Mouse (Mus musculus) MEL (cell line): ENCODE measurements around the gene Npm1. TPM values are rescaled to one million over a fixed set of nuclear protein-coding genes. Genes with fewer than 3 reads are reported as not detected.

Source experiments
- DNase-seq: peaks from one replicate; pipeline ENCODE4 v3.0.0; 2011; ENCODE audit warnings: low read depth, low spot score
- H3K27ac ChIP-seq: 2 replicates; pipeline ENCODE4 v1.5.1; 2012; ENCODE audit warnings: low read depth, mild to moderate bottlenecking, control low read depth, low read length, moderate library complexity; ENCODE audit not compliant: control insufficient read depth
- H3K27me3 ChIP-seq, 2 experiments: fragments of 150-350 bp in 1 of 2; sonication (generic) in 1 of 2; 2 replicates each; pipeline ENCODE4 v1.6.1; 2012; ENCODE audit warnings: low read length in 2 of 2, mild to moderate bottlenecking in 2 of 2, improper control_type of control experiment in 1 of 2, moderate library complexity in 1 of 2; ENCODE audit not compliant: insufficient read depth in 2 of 2, control insufficient read depth in 1 of 2
- H3K36me3 ChIP-seq, 2 experiments: 2 replicates each; pipeline ENCODE4 v1.6.1; 2012 to 2014; ENCODE audit warnings: low read length in 2 of 2, improper control_type of control experiment in 1 of 2, inconsistent platforms in 1 of 2, mild to moderate bottlenecking in 1 of 2; ENCODE audit not compliant: insufficient read depth in 2 of 2, control insufficient read depth in 1 of 2
- H3K4me1 ChIP-seq, 2 experiments: fragments of 150-350 bp in 1 of 2; sonication (generic) in 1 of 2; 2 replicates each; pipeline ENCODE4 v1.6.1; 2012; ENCODE audit warnings: low read length in 2 of 2, improper control_type of control experiment in 1 of 2, mild to moderate bottlenecking in 1 of 2; ENCODE audit not compliant: insufficient read depth in 2 of 2, control insufficient read depth in 1 of 2
- H3K4me3 ChIP-seq, 2 experiments: fragments of 150-350 bp in 1 of 2; sonication (generic) in 1 of 2; 2 replicates each; pipeline ENCODE4 v1.5.1; 2012; ENCODE audit warnings: low read depth in 2 of 2, low read length in 2 of 2, mild to moderate bottlenecking in 2 of 2, moderate library complexity in 2 of 2, control low read depth in 1 of 2, improper control_type of control experiment in 1 of 2; ENCODE audit not compliant: control insufficient read depth in 1 of 2, insufficient read depth in 1 of 2
- H3K79me2 ChIP-seq: 2 replicates; pipeline ENCODE4 v1.6.1; 2012; ENCODE audit warnings: mild to moderate bottlenecking, low read length, moderate library complexity; ENCODE audit not compliant: control insufficient read depth, poor library complexity, insufficient read depth
- H3K9ac ChIP-seq: 2 replicates; pipeline ENCODE4 v1.6.1; 2012; ENCODE audit warnings: low read depth, mild to moderate bottlenecking, control low read depth, low read length, moderate library complexity; ENCODE audit not compliant: control insufficient read depth, poor library complexity, severe bottlenecking
- H3K9me3 ChIP-seq: fragments of 150-350 bp; sonication (generic); replicated peaks from 2 replicates; pipeline ENCODE4 v1.6.1; 2012; ENCODE audit warnings: mild to moderate bottlenecking, low read length, improper control_type of control experiment, moderate library complexity; ENCODE audit not compliant: insufficient read depth
- ELF1 ChIP-seq: IDR thresholded peaks from 2 replicates; pipeline ENCODE4 v1.6.1; 2014; ENCODE audit warnings: low read depth, mild to moderate bottlenecking, inconsistent platforms, low read length, improper control_type of control experiment, moderate library complexity
- EP300 ChIP-seq, 2 experiments: IDR thresholded peaks; 2 replicates each; pipeline ENCODE4 v1.6.1; 2011; ENCODE audit warnings: improper control_type of control experiment in 2 of 2, low read length in 2 of 2, low read depth in 1 of 2, mild to moderate bottlenecking in 1 of 2
- ETS1 ChIP-seq: IDR thresholded peaks from 2 replicates; pipeline ENCODE4 v1.6.1; 2012; ENCODE audit warnings: low read depth, mild to moderate bottlenecking, inconsistent platforms, low read length, improper control_type of control experiment, moderate library complexity
- GABPA ChIP-seq: IDR thresholded peaks from 2 replicates; pipeline ENCODE4 v1.6.1; 2012; ENCODE audit warnings: low read depth, mild to moderate bottlenecking, inconsistent platforms, low read length, improper control_type of control experiment, moderate library complexity
- GATA1 ChIP-seq: IDR thresholded peaks from 2 replicates; pipeline ENCODE4 v1.6.1; 2011; ENCODE audit warnings: low read depth, low read length, improper control_type of control experiment
- KAT2A ChIP-seq: conservative IDR thresholded peaks from 2 replicates; pipeline ENCODE4 v1.6.1; 2012; ENCODE audit warnings: low read depth, low read length, improper control_type of control experiment, inconsistent platforms
- MEF2A ChIP-seq: IDR thresholded peaks from 2 replicates; pipeline ENCODE4 v1.6.1; 2014; ENCODE audit warnings: low read depth, mild to moderate bottlenecking, inconsistent platforms, low read length, improper control_type of control experiment; ENCODE audit not compliant: poor library complexity, insufficient replicate concordance, severe bottlenecking; ENCODE audit errors: extremely low read depth
- MYB ChIP-seq: IDR thresholded peaks from 2 replicates; pipeline ENCODE4 v1.6.1; 2011; ENCODE audit warnings: mild to moderate bottlenecking, low read depth, low read length, improper control_type of control experiment
- NRF1 ChIP-seq: IDR thresholded peaks from 2 replicates; pipeline ENCODE4 v1.6.1; 2014; ENCODE audit warnings: low read depth, mild to moderate bottlenecking, inconsistent platforms, low read length, improper control_type of control experiment, moderate library complexity; ENCODE audit not compliant: poor library complexity, insufficient read depth, severe bottlenecking
- POLR2A ChIP-seq, 2 experiments: IDR thresholded peaks; 2 replicates each; pipeline ENCODE4 v1.6.1; 2011 to 2012; ENCODE audit warnings: low read length in 2 of 2, mild to moderate bottlenecking in 2 of 2, control low read depth in 1 of 2, improper control_type of control experiment in 1 of 2, low read depth in 1 of 2, moderate library complexity in 1 of 2; ENCODE audit not compliant: control insufficient read depth in 1 of 2, insufficient read depth in 1 of 2, poor library complexity in 1 of 2
- POLR2AphosphoS2 ChIP-seq: IDR thresholded peaks from 2 replicates; pipeline ENCODE4 v1.6.1; 2011; ENCODE audit warnings: low read length, improper control_type of control experiment
- RCOR1 ChIP-seq: IDR thresholded peaks from 2 replicates; pipeline ENCODE4 v1.6.1; 2012; ENCODE audit warnings: low read depth, mild to moderate bottlenecking, inconsistent platforms, low read length, improper control_type of control experiment
- SIN3A ChIP-seq: IDR thresholded peaks from 2 replicates; pipeline ENCODE4 v1.6.1; 2012; ENCODE audit warnings: low read length, improper control_type of control experiment, inconsistent platforms
- TAL1 ChIP-seq: IDR thresholded peaks from 2 replicates; pipeline ENCODE4 v1.6.1; 2012; ENCODE audit warnings: mild to moderate bottlenecking, inconsistent platforms, low read length, moderate library complexity, mixed read lengths
- TCF12 ChIP-seq: IDR thresholded peaks from 2 replicates; pipeline ENCODE4 v1.6.1; 2014; ENCODE audit warnings: low read depth, mild to moderate bottlenecking, inconsistent platforms, low read length, improper control_type of control experiment, moderate library complexity
- USF2 ChIP-seq, 2 experiments: IDR thresholded peaks; 2 replicates each; pipeline ENCODE4 v1.6.1; 2011 to 2012; ENCODE audit warnings: improper control_type of control experiment in 2 of 2, low read length in 2 of 2, borderline replicate concordance in 1 of 2, inconsistent platforms in 1 of 2, low read depth in 1 of 2, mild to moderate bottlenecking in 1 of 2; ENCODE audit not compliant: insufficient read depth in 1 of 2
- ZC3H11A ChIP-seq: IDR thresholded peaks from 2 replicates; pipeline ENCODE4 v1.6.1; 2012; ENCODE audit warnings: low read depth, mild to moderate bottlenecking, inconsistent platforms, low read length, improper control_type of control experiment
- ZMIZ1 ChIP-seq: IDR thresholded peaks from 2 replicates; pipeline ENCODE4 v1.6.1; 2012; ENCODE audit warnings: low read depth, mild to moderate bottlenecking, inconsistent platforms, low read length, improper control_type of control experiment, moderate library complexity
- polyA plus RNA-seq, 2 experiments: library from polyadenylated mRNA; stranded (reverse) in 1 of 2; unstranded in 1 of 2; fragments of >175 nt in 1 of 2; fragments of >200 nt in 1 of 2; gene quantifications; 2 replicates each; pipeline versions ENCODE4 v1.2.1 to v1.2.4; 2012; ENCODE audit warnings: low replicate concordance in 2 of 2, low read depth in 1 of 2; ENCODE audit not compliant: insufficient read length in 2 of 2, insufficient read depth in 1 of 2, missing spikeins in 1 of 2
- total RNA-seq: library from RNA; depleted of rRNA; stranded (reverse); fragments of 300-350 nt; gene quantifications from 2 replicates; pipeline ENCODE4 v1.2.3, GENCODE M21; 2012

The Npm1 gene
- total and polyA plus RNA-seq, 3 experiments = 839 to 4,033 (median 3,244) TPM

GRCm38 (mm10) chr11:33200764-33201625 lies 38.0 kb upstream of the Npm1 start:
- H3K4me3 ChIP-seq = no peak overlapping the region
- no peaks in the 10 kb centered on the region for H3K27me3 ChIP-seq
- H3K4me1 ChIP-seq = no peaks in the 10 kb centered on the region
- H3K79me2 ChIP-seq = no peaks in the 10 kb centered on the region
- no peak for DNase-seq
- no peaks in the 10 kb centered on the region for H3K9me3 ChIP-seq
- H3K9ac ChIP-seq = no peak overlapping the region
- no peak overlapping the region for H3K27ac ChIP-seq
- TF ChIP-seq POLR2AphosphoS2 = no peak
- TF ChIP-seq POLR2A (IDR thresholded peaks at IDR 0.05; ENCODE audit: control insufficient read depth in 1 of 2, insufficient read depth in 1 of 2, low read depth in 1 of 2, low read length in 2 of 2, poor library complexity in 1 of 2) = no peak
- TF ChIP-seq GABPA = no peak
- TF ChIP-seq, all 39 proteins: peak for 0
- no peaks in the 10 kb centered on the region for H3K36me3 ChIP-seq

- DNase-seq = no peak
- Histone ChIP-seq H3K4me3 (no peak overlapping the region), H3K9me3 (no peaks in the 10 kb centered on the region), H3K4me1 (no peaks in the 10 kb centered on the region), H3K27me3 (no peaks in the 10 kb centered on the region), H3K27ac (no peak overlapping the region), H3K36me3 (no peaks in the 10 kb centered on the region), H3K79me2 (no peaks in the 10 kb centered on the region), H3K9ac (no peak overlapping the region)
- TF ChIP-seq RCOR1 (no peak), ETS1 (no peak), MYB (no peak), GATA1 (no peak), USF2 (IDR thresholded peaks at IDR 0.05; ENCODE audit: borderline replicate concordance in 1 of 2, insufficient read depth in 1 of 2, low read depth in 1 of 2, low read length in 2 of 2) (no peak), MEF2A (no peak), KAT2A (no peak), NRF1 (no peak), POLR2AphosphoS2 (no peak), ELF1 (no peak), ZC3H11A (no peak), EP300 (IDR thresholded peaks at IDR 0.05; ENCODE audit: low read depth in 1 of 2, low read length in 2 of 2) (no peak), TCF12 (no peak), SIN3A (no peak), ZMIZ1 (no peak), TAL1 (no peak)
Observed at GRCm38 (mm10) chr11:33199906-33200763, 37.1 kb upstream of the Npm1 start.
